Mouse (Mus musculus): Measurements from ENCODE around the gene Nod2.

- TF ChIP-seq CTCF (IDR thresholded peaks at IDR 0.05; ENCODE audit: borderline replicate concordance, insufficient read depth, low read length) (no peak), POLR2A (IDR thresholded peaks at IDR 0.05; ENCODE audit: low read depth, low read length) (no peak)
Observed at GRCm38 (mm10) chr8:88598578-88598977, 48.5 kb upstream of the Nod2 start.
